Mouse (Mus musculus): Measurements from ENCODE around the gene Apln.

Gene Apln

GRCm38 (mm10) chrX:48034144-48035113 lies at the start of gene Apln:
Apln (minus strand) TSS chrX:48034853.
- in situ Hi-C loops (cut with MboI, MseI): no loop called here

- in situ Hi-C loops (cut with MboI, MseI): no loop called here
These were observed 47.7 kb upstream of the Apln start for GRCm38 (mm10) chrX:48082364-48082763.

GRCm38 (mm10) chrX:48076806-48077425 lies 42.3 kb upstream of the Apln start:
- in situ Hi-C loops (cut with MboI, MseI): no loop called here

- in situ Hi-C loops (cut with MboI, MseI): no loop called here
These were observed 40.0 kb upstream of the Apln start for GRCm38 (mm10) chrX:48074691-48075090.

GRCm38 (mm10) chrX:48072401-48072800 lies 37.7 kb upstream of the Apln start:
- in situ Hi-C loops (cut with MboI, MseI): no loop called here

GRCm38 (mm10) chrX:48071961-48072360 lies 37.3 kb upstream of the Apln start:
- in situ Hi-C loops (cut with MboI, MseI): no loop called here

GRCm38 (mm10) chrX:48066891-48067290 lies 32.2 kb upstream of the Apln start:
- in situ Hi-C loops (cut with MboI, MseI): no loop called here

- in situ Hi-C loops (cut with MboI, MseI): no loop called here
These were observed 29.7 kb upstream of the Apln start for GRCm38 (mm10) chrX:48064166-48064853.

- in situ Hi-C loops (cut with MboI, MseI): no loop called here
These were observed 27.8 kb upstream of the Apln start for GRCm38 (mm10) chrX:48062481-48062880.

- in situ Hi-C loops (cut with MboI, MseI): no loop called here
These were observed 19.7 kb upstream of the Apln start for GRCm38 (mm10) chrX:48054186-48055015.

- in situ Hi-C loops (cut with MboI, MseI): no loop called here
These were observed 19.1 kb upstream of the Apln start for GRCm38 (mm10) chrX:48053743-48054142.

GRCm38 (mm10) chrX:48046315-48046714 lies 11.7 kb upstream of the Apln start:
- in situ Hi-C loops (cut with MboI, MseI): no loop called here

GRCm38 (mm10) chrX:48044261-48044660 lies 9.6 kb upstream of the Apln start:
- in situ Hi-C loops (cut with MboI, MseI): no loop called here

- in situ Hi-C loops (cut with MboI, MseI): no loop called here
These were observed 8.1 kb upstream of the Apln start for GRCm38 (mm10) chrX:48042748-48043147.

GRCm38 (mm10) chrX:48040379-48040778 lies 5.7 kb upstream of the Apln start:
- in situ Hi-C loops (cut with MboI, MseI): no loop called here

GRCm38 (mm10) chrX:48033766-48034143 lies 898 bp downstream of the Apln start:
- in situ Hi-C loops (cut with MboI, MseI): no loop called here

GRCm38 (mm10) chrX:48033024-48033423 lies 1.6 kb downstream of the Apln start:
- in situ Hi-C loops (cut with MboI, MseI): no loop called here

- in situ Hi-C loops (cut with MboI, MseI): no loop called here
These were observed 2.8 kb downstream of the Apln start for GRCm38 (mm10) chrX:48031866-48032265.

GRCm38 (mm10) chrX:48030593-48030992 lies 4.1 kb downstream of the Apln start:
- in situ Hi-C loops (cut with MboI, MseI): no loop called here

- in situ Hi-C loops (cut with MboI, MseI): no loop called here
These were observed 11.8 kb downstream of the Apln start for GRCm38 (mm10) chrX:48022811-48023210.

- in situ Hi-C loops (cut with MboI, MseI): no loop called here
These were observed 14.7 kb downstream of the Apln start for GRCm38 (mm10) chrX:48019940-48020339.

Data from T-helper 1 cell (primary cell).